ENCODE assay signal across 22 mouse cellular contexts in genomic region chr8:33183029-33183428, GRCm38 (mm10).
DNase-seq lines count a peak whose midpoint lies in the region; ATAC-seq and TF ChIP-seq lines count a peak whose summit lies in the region.
"Had no signal": no experiment of that assay in that cellular context is flagged by ENCODE, and none has a peak within 500 bp of the region (broad histone marks: within the 10 kb centered on the region; RNA-seq: fewer than 3 reads in every experiment).

No protein-coding gene starts in this region.

- TF ChIP-seq EP300 in liver, postnatal 0 days (IDR thresholded peaks at IDR 0.05; ENCODE audit: low read depth) = no peak

- H3K4me3 ChIP-seq in liver, postnatal 0 days (ENCODE audit: low read depth, low read length) = no peak overlapping the region
- no peak overlapping the region for H3K4me3 ChIP-seq in liver, embryonic 12.5 days
- H3K4me3 ChIP-seq: embryonic facial prominence, embryonic 12.5 days; forebrain, embryonic 13.5 days; heart, adult 2 months; heart, embryonic 15.5 days; hindbrain, embryonic 13.5 days had no signal

- H3K4me2 ChIP-seq in liver, postnatal 0 days (ENCODE audit: low read depth, low read length) = no peak overlapping the region
- H3K4me2 ChIP-seq in liver, embryonic 12.5 days = no peak overlapping the region
- H3K4me2 ChIP-seq: embryonic facial prominence, embryonic 12.5 days; forebrain, embryonic 13.5 days; heart, embryonic 11.5 days; heart, embryonic 15.5 days; hindbrain, embryonic 13.5 days had no signal

- DNase-seq in liver, postnatal 0 days = peak; percentile 20
- peak; percentile 5 for DNase-seq in MN1 (ENCODE audit: low spot score)
- DNase-seq in gastrocnemius, postnatal 14 days = no peak
- DNase-seq in kidney, adult 11 months = no peak
- DNase-seq: adrenal gland, postnatal 25 days; cerebellum, adult 11 months; cerebellum, adult 8-10 months; cerebellum, postnatal 14 days; embryo, embryonic 11 days; heart, adult 2 months; heart, postnatal 14 days had no signal

- H3K27me3 ChIP-seq in liver, postnatal 0 days (ENCODE audit: insufficient read depth, low read length) = no peaks in the 10 kb centered on the region
- no peaks in the 10 kb centered on the region for H3K27me3 ChIP-seq in liver, embryonic 12.5 days (replicated peaks)
- H3K27me3 ChIP-seq: embryonic facial prominence, embryonic 12.5 days; forebrain, embryonic 13.5 days; heart, embryonic 15.5 days; hindbrain, embryonic 13.5 days had no signal

- intact Hi-C loops in gastrocnemius, postnatal 14 days (cut with DNase I; ENCODE audit: low total_unique reads) = loop anchor here (5.0 kb wide), 1 partner anchor 891 kb away; no protein-coding TSS in a partner anchor

- no peaks in the 10 kb centered on the region for H3K36me3 ChIP-seq in liver, postnatal 0 days (replicated peaks; ENCODE audit: insufficient read depth, low read length)
- H3K36me3 ChIP-seq in liver, embryonic 12.5 days = no peaks in the 10 kb centered on the region
- H3K36me3 ChIP-seq: embryonic facial prominence, embryonic 12.5 days; G1E; heart, embryonic 15.5 days; hindbrain, embryonic 13.5 days had no signal

- no peak for ATAC-seq in liver, postnatal 0 days
- no peak for ATAC-seq in liver, embryonic 12.5 days
- ATAC-seq in granulocyte monocyte progenitor cell, adult 5-6 weeks (replicated peaks; ENCODE audit: poor library complexity, severe bottlenecking) = peak; percentile 81
- ATAC-seq in megakaryocyte-erythroid progenitor cell, adult 5-6 weeks (replicated peaks; ENCODE audit: low FRiP score, low TSS enrichment, poor library complexity, severe bottlenecking) = no peak
- ATAC-seq: activated CD4-positive, CD25-positive, alpha-beta regulatory T cell, adult 4 months; forebrain, embryonic 13.5 days; hindbrain, postnatal 0 days had no signal

- WGBS in liver, postnatal 0 days (ENCODE audit: insufficient replicate concordance) = 72% methylated on average over 9 of the region's 9 CpGs
- 75% methylated on average over 9 of the region's 9 CpGs for WGBS in liver, embryonic 12.5 days (ENCODE audit: insufficient replicate concordance)

- H3K9me3 ChIP-seq in liver, postnatal 0 days (ENCODE audit: low read length) = no peaks in the 10 kb centered on the region
- no peaks in the 10 kb centered on the region for H3K9me3 ChIP-seq in liver, embryonic 12.5 days (replicated peaks)
- H3K9me3 ChIP-seq: G1E; heart, embryonic 15.5 days; hindbrain, embryonic 13.5 days had no signal

- no peak for TF ChIP-seq CTCF in liver, postnatal 0 days (IDR thresholded peaks at IDR 0.05; ENCODE audit: low read depth)

- H3K27ac ChIP-seq in liver, postnatal 0 days (ENCODE audit: low read depth) = no peak overlapping the region
- H3K27ac ChIP-seq in liver, embryonic 12.5 days = no peak overlapping the region
- H3K27ac ChIP-seq: embryonic facial prominence, embryonic 12.5 days; forebrain, embryonic 13.5 days; heart, adult 2 months; heart, embryonic 15.5 days; hindbrain, embryonic 13.5 days; hindbrain, postnatal 0 days had no signal

- H3K9ac ChIP-seq in liver, postnatal 0 days (replicated peaks) = no peak overlapping the region
- no peak overlapping the region for H3K9ac ChIP-seq in liver, embryonic 12.5 days
- H3K9ac ChIP-seq: embryonic facial prominence, embryonic 12.5 days; forebrain, embryonic 13.5 days; heart, embryonic 15.5 days; hindbrain, embryonic 13.5 days had no signal

- no peaks in the 10 kb centered on the region for H3K4me1 ChIP-seq in liver, postnatal 0 days (ENCODE audit: insufficient read depth)
- H3K4me1 ChIP-seq in liver, embryonic 12.5 days = no peaks in the 10 kb centered on the region
- H3K4me1 ChIP-seq: embryonic facial prominence, embryonic 12.5 days; forebrain, embryonic 13.5 days; heart, embryonic 15.5 days; hindbrain, embryonic 13.5 days had no signal

Comparison
In these comparisons a context has a peak if more than half of its experiments do, and no peak if none do; other contexts are left out.
1. DNase-seq: peak in liver, postnatal 0 days (single experiment) and MN1 (single experiment); none in gastrocnemius, postnatal 14 days (single experiment) and kidney, adult 11 months (single experiment).